Mouse (Mus musculus): Measurements from ENCODE around the gene Pard6a. TPM values are rescaled to one million over a fixed set of nuclear protein-coding genes. Genes with fewer than 3 reads are reported as not detected.

The Pard6a gene
- 53.7 and 56.2 TPM in 2 replicates for polyA plus RNA-seq (2014; fragmentation: Nextera tagmentation; extraction: Ambion mirVana)

- under 1% methylated on average over 60 of the region's 60 CpGs for WGBS
- peak within 1 kb of the TSS; percentile 91 for H3K27ac ChIP-seq
- peak; percentile 81 for ATAC-seq (ENCODE audit: low FRiP score)
- H3K4me1 ChIP-seq (replicated peaks; ENCODE audit: control insufficient read depth, insufficient read depth, low read length): peaks cover 14% of the 10 kb centered on the region
- peaks cover 46% of the 10 kb centered on the region for H3K36me3 ChIP-seq (replicated peaks; ENCODE audit: control insufficient read depth, insufficient read depth)
- DNase-seq (ENCODE audit: low spot score): peak; percentile 97
- H3K4me2 ChIP-seq (replicated peaks): peak within 1 kb of the TSS; percentile 80
- peak within 1 kb of the TSS; percentile 65 for H3K4me3 ChIP-seq (replicated peaks; ENCODE audit: low read length)
- H3K27me3 ChIP-seq (ENCODE audit: control insufficient read depth, insufficient read depth, low read length): no peaks in the 10 kb centered on the region
- peak within 1 kb of the TSS; percentile 71 for H3K9ac ChIP-seq
- H3K9me3 ChIP-seq (ENCODE audit: control insufficient read depth, low read length): no peaks in the 10 kb centered on the region
Observed at GRCm38 (mm10) chr8:105700966-105701824, at the start of gene Pard6a, which contains the start of gene Acd. Gene Pard6a (plus strand): TSS chr8:105701148. Gene Acd (minus strand): TSS chr8:105701102.

- no peak for DNase-seq (ENCODE audit: low spot score)
- H3K27ac ChIP-seq: no peak overlapping the region
- no peak overlapping the region for H3K4me3 ChIP-seq (replicated peaks; ENCODE audit: low read length)
- H3K36me3 ChIP-seq (replicated peaks; ENCODE audit: control insufficient read depth, insufficient read depth): peaks cover 10% of the 10 kb centered on the region
- ATAC-seq (ENCODE audit: low FRiP score): no peak
- no peak overlapping the region for H3K9ac ChIP-seq
- H3K4me1 ChIP-seq (replicated peaks; ENCODE audit: control insufficient read depth, insufficient read depth, low read length): no peaks in the 10 kb centered on the region
- no peak overlapping the region for H3K4me2 ChIP-seq (replicated peaks)
- no peaks in the 10 kb centered on the region for H3K9me3 ChIP-seq (ENCODE audit: control insufficient read depth, low read length)
- H3K27me3 ChIP-seq (ENCODE audit: control insufficient read depth, insufficient read depth, low read length): no peaks in the 10 kb centered on the region
Observed at GRCm38 (mm10) chr8:105657641-105658040, 43.3 kb upstream of the Pard6a start.

- H3K4me1 ChIP-seq (replicated peaks; ENCODE audit: control insufficient read depth, insufficient read depth, low read length): no peaks in the 10 kb centered on the region
- H3K27ac ChIP-seq: no peak overlapping the region
- peaks cover 24% of the 10 kb centered on the region for H3K36me3 ChIP-seq (replicated peaks; ENCODE audit: control insufficient read depth, insufficient read depth)
- no peak overlapping the region for H3K4me2 ChIP-seq (replicated peaks)
- no peak for ATAC-seq (ENCODE audit: low FRiP score)
- WGBS: 80% methylated on average over 3 of the region's 3 CpGs
- H3K27me3 ChIP-seq (ENCODE audit: control insufficient read depth, insufficient read depth, low read length): no peaks in the 10 kb centered on the region
- H3K9ac ChIP-seq: no peak overlapping the region
- H3K4me3 ChIP-seq (replicated peaks; ENCODE audit: low read length): no peak overlapping the region
- no peaks in the 10 kb centered on the region for H3K9me3 ChIP-seq (ENCODE audit: control insufficient read depth, low read length)
- no peak for DNase-seq (ENCODE audit: low spot score)
Observed at GRCm38 (mm10) chr8:105661167-105661566, 39.8 kb upstream of the Pard6a start.

- no peak for ATAC-seq (ENCODE audit: low FRiP score)
- Histone ChIP-seq H3K9ac (no peak overlapping the region), H3K4me2 (replicated peaks) (no peak overlapping the region), H3K36me3 (replicated peaks; ENCODE audit: control insufficient read depth, insufficient read depth) (peaks cover 98% of the 10 kb centered on the region), H3K4me1 (replicated peaks; ENCODE audit: control insufficient read depth, insufficient read depth, low read length) (no peaks in the 10 kb centered on the region), H3K4me3 (replicated peaks; ENCODE audit: low read length) (no peak overlapping the region), H3K27ac (no peak overlapping the region), H3K27me3 (ENCODE audit: control insufficient read depth, insufficient read depth, low read length) (no peaks in the 10 kb centered on the region), H3K9me3 (ENCODE audit: control insufficient read depth, low read length) (no peaks in the 10 kb centered on the region)
- no peak for DNase-seq (ENCODE audit: low spot score)
- WGBS: 94% methylated on average over 1 of the region's 1 CpGs
Observed at GRCm38 (mm10) chr8:105677891-105678290, 23.1 kb upstream of the Pard6a start.

- ATAC-seq (ENCODE audit: low FRiP score): no peak
Observed at GRCm38 (mm10) chr8:105685325-105685724, 15.6 kb upstream of the Pard6a start.

GRCm38 (mm10) chr8:105685796-105686308 is 15.1 kb upstream of the Pard6a start, which contains the start of gene Carmil2:
Gene Carmil2 (plus strand): TSS chr8:105686274.
- peak within 1 kb of the TSS; percentile 10; the same call in 1 of the 2 replicates for H3K4me2 ChIP-seq (replicated peaks)
- 15% methylated on average over 26 of the region's 26 CpGs for WGBS
- H3K27ac ChIP-seq: no peak within 1 kb of the TSS
- H3K36me3 ChIP-seq (replicated peaks; ENCODE audit: control insufficient read depth, insufficient read depth): peaks cover 35% of the 10 kb centered on the region
- no peak within 1 kb of the TSS for H3K4me3 ChIP-seq (replicated peaks; ENCODE audit: low read length)
- no peaks in the 10 kb centered on the region for H3K4me1 ChIP-seq (replicated peaks; ENCODE audit: control insufficient read depth, insufficient read depth, low read length)
- no peaks in the 10 kb centered on the region for H3K9me3 ChIP-seq (ENCODE audit: control insufficient read depth, low read length)
- no peaks in the 10 kb centered on the region for H3K27me3 ChIP-seq (ENCODE audit: control insufficient read depth, insufficient read depth, low read length)
- H3K9ac ChIP-seq: no peak within 1 kb of the TSS
- ATAC-seq (ENCODE audit: low FRiP score) (no peak), DNase-seq (ENCODE audit: low spot score) (no peak)

More at GRCm38 (mm10) chr8:105685325-105685724, 15.6 kb upstream of the Pard6a start:
- peaks cover 40% of the 10 kb centered on the region for H3K36me3 ChIP-seq (replicated peaks; ENCODE audit: control insufficient read depth, insufficient read depth)
- H3K27ac ChIP-seq: no peak overlapping the region
- H3K27me3 ChIP-seq (ENCODE audit: control insufficient read depth, insufficient read depth, low read length): no peaks in the 10 kb centered on the region
- no peaks in the 10 kb centered on the region for H3K9me3 ChIP-seq (ENCODE audit: control insufficient read depth, low read length)
- DNase-seq (ENCODE audit: low spot score): no peak
- H3K4me2 ChIP-seq (replicated peaks): no peak overlapping the region; the same call in 1 of the 2 replicates
- 86% methylated on average over 7 of the region's 7 CpGs for WGBS
- H3K4me3 ChIP-seq (replicated peaks; ENCODE audit: low read length): no peak overlapping the region
- H3K9ac ChIP-seq: no peak overlapping the region
- H3K4me1 ChIP-seq (replicated peaks; ENCODE audit: control insufficient read depth, insufficient read depth, low read length): no peaks in the 10 kb centered on the region

GRCm38 (mm10) chr8:105686551-105686950 is 14.4 kb upstream of the Pard6a start:
- 66% methylated on average over 6 of the region's 6 CpGs for WGBS
- H3K9me3 ChIP-seq (ENCODE audit: control insufficient read depth, low read length): no peaks in the 10 kb centered on the region

GRCm38 (mm10) chr8:105687512-105687911 is 13.4 kb upstream of the Pard6a start:
- H3K4me2 ChIP-seq (replicated peaks): no peak overlapping the region
- 65% methylated on average over 8 of the region's 8 CpGs for WGBS
- no peak overlapping the region for H3K9ac ChIP-seq
- H3K4me3 ChIP-seq (replicated peaks; ENCODE audit: low read length): no peak overlapping the region
- H3K36me3 ChIP-seq (replicated peaks; ENCODE audit: control insufficient read depth, insufficient read depth): peaks cover 18% of the 10 kb centered on the region
- H3K4me1 ChIP-seq (replicated peaks; ENCODE audit: control insufficient read depth, insufficient read depth, low read length): no peaks in the 10 kb centered on the region
- no peaks in the 10 kb centered on the region for H3K9me3 ChIP-seq (ENCODE audit: control insufficient read depth, low read length)
- H3K27me3 ChIP-seq (ENCODE audit: control insufficient read depth, insufficient read depth, low read length): no peaks in the 10 kb centered on the region
- ATAC-seq (ENCODE audit: low FRiP score) (no peak), DNase-seq (ENCODE audit: low spot score) (no peak)
- H3K27ac ChIP-seq: no peak overlapping the region

More at GRCm38 (mm10) chr8:105686551-105686950, 14.4 kb upstream of the Pard6a start:
- DNase-seq (ENCODE audit: low spot score): no peak
- Histone ChIP-seq H3K4me3 (replicated peaks; ENCODE audit: low read length) (no peak overlapping the region), H3K4me2 (replicated peaks) (no peak overlapping the region), H3K27me3 (ENCODE audit: control insufficient read depth, insufficient read depth, low read length) (no peaks in the 10 kb centered on the region), H3K4me1 (replicated peaks; ENCODE audit: control insufficient read depth, insufficient read depth, low read length) (no peaks in the 10 kb centered on the region), H3K36me3 (replicated peaks; ENCODE audit: control insufficient read depth, insufficient read depth) (peaks cover 28% of the 10 kb centered on the region), H3K27ac (no peak overlapping the region), H3K9ac (no peak overlapping the region)
- no peak for ATAC-seq (ENCODE audit: low FRiP score)

- no peak overlapping the region for H3K9ac ChIP-seq
- no peaks in the 10 kb centered on the region for H3K27me3 ChIP-seq (ENCODE audit: control insufficient read depth, insufficient read depth, low read length)
- H3K4me3 ChIP-seq (replicated peaks; ENCODE audit: low read length): no peak overlapping the region
- no peaks in the 10 kb centered on the region for H3K9me3 ChIP-seq (ENCODE audit: control insufficient read depth, low read length)
- no peak overlapping the region for H3K27ac ChIP-seq
- H3K4me1 ChIP-seq (replicated peaks; ENCODE audit: control insufficient read depth, insufficient read depth, low read length): no peaks in the 10 kb centered on the region
- WGBS: 73% methylated on average over 14 of the region's 14 CpGs
- H3K36me3 ChIP-seq (replicated peaks; ENCODE audit: control insufficient read depth, insufficient read depth): peaks cover 10% of the 10 kb centered on the region; the same call in 1 of the 2 replicates
- H3K4me2 ChIP-seq (replicated peaks): no peak overlapping the region
- DNase-seq (ENCODE audit: low spot score) (no peak), ATAC-seq (ENCODE audit: low FRiP score) (no peak)
Observed at GRCm38 (mm10) chr8:105688242-105688752, 12.7 kb upstream of the Pard6a start.

Measured in hindbrain, embryonic 14.5 days (tissue).